Mouse (Mus musculus): ENCODE results near the gene Slc3a2. TPM values are rescaled to one million over a fixed set of nuclear protein-coding genes. Genes with fewer than 3 reads are reported as not detected.

The Slc3a2 gene
- polyA plus RNA-seq, 1 experiment from 2014 or later: 135 TPM

GRCm38 (mm10) chr19:8683627-8684026 lies 39.5 kb downstream of the Slc3a2 start:
- Histone ChIP-seq H3K4me2 (ENCODE audit: low read depth) (no peak overlapping the region), H3K9me3 (ENCODE audit: control insufficient read depth, low read length) (no peaks in the 10 kb centered on the region), H3K36me3 (ENCODE audit: control insufficient read depth, insufficient read depth, low read length) (no peaks in the 10 kb centered on the region), H3K27me3 (ENCODE audit: control insufficient read depth, insufficient read depth, low read length) (no peaks in the 10 kb centered on the region), H3K4me1 (ENCODE audit: control insufficient read depth, insufficient read depth, low read length) (peaks cover 4% of the 10 kb centered on the region; the same call in 1 of the 2 replicates), H3K4me3 (ENCODE audit: low read depth, low read length) (no peak overlapping the region), H3K27ac (ENCODE audit: low read depth, low read length) (no peak overlapping the region), H3K9ac (ENCODE audit: low read length) (no peak overlapping the region)
- ATAC-seq (ENCODE audit: insufficient read depth, low FRiP score, low TSS enrichment) (no peak), DNase-seq (ENCODE audit: low spot score) (no peak)
- 67% methylated on average over 2 of the region's 2 CpGs for WGBS

GRCm38 (mm10) chr19:8682996-8683395 lies 40.2 kb downstream of the Slc3a2 start:
- Histone ChIP-seq H3K4me1 (ENCODE audit: control insufficient read depth, insufficient read depth, low read length) (peaks cover 4% of the 10 kb centered on the region; the same call in 1 of the 2 replicates), H3K4me3 (ENCODE audit: low read depth, low read length) (no peak overlapping the region), H3K36me3 (ENCODE audit: control insufficient read depth, insufficient read depth, low read length) (no peaks in the 10 kb centered on the region), H3K4me2 (ENCODE audit: low read depth) (no peak overlapping the region), H3K9ac (ENCODE audit: low read length) (no peak overlapping the region), H3K27ac (ENCODE audit: low read depth, low read length) (no peak overlapping the region), H3K9me3 (ENCODE audit: control insufficient read depth, low read length) (no peaks in the 10 kb centered on the region), H3K27me3 (ENCODE audit: control insufficient read depth, insufficient read depth, low read length) (no peaks in the 10 kb centered on the region)
- ATAC-seq (ENCODE audit: insufficient read depth, low FRiP score, low TSS enrichment) (peak; percentile 53; the same call in 1 of the 2 replicates), DNase-seq (ENCODE audit: low spot score) (peak; percentile 82)
- WGBS: 4% methylated on average over 3 of the region's 3 CpGs

GRCm38 (mm10) chr19:8681633-8682362 lies 41.4 kb downstream of the Slc3a2 start:
- Histone ChIP-seq H3K4me2 (ENCODE audit: low read depth) (no peak overlapping the region), H3K27ac (ENCODE audit: low read depth, low read length) (no peak overlapping the region), H3K9ac (ENCODE audit: low read length) (no peak overlapping the region), H3K27me3 (ENCODE audit: control insufficient read depth, insufficient read depth, low read length) (no peaks in the 10 kb centered on the region), H3K9me3 (ENCODE audit: control insufficient read depth, low read length) (no peaks in the 10 kb centered on the region), H3K36me3 (ENCODE audit: control insufficient read depth, insufficient read depth, low read length) (no peaks in the 10 kb centered on the region), H3K4me3 (ENCODE audit: low read depth, low read length) (no peak overlapping the region), H3K4me1 (ENCODE audit: control insufficient read depth, insufficient read depth, low read length) (peaks cover 4% of the 10 kb centered on the region; the same call in 1 of the 2 replicates)
- ATAC-seq (ENCODE audit: insufficient read depth, low FRiP score, low TSS enrichment): no peak
- 88% methylated on average over 4 of the region's 4 CpGs for WGBS
- no peak for DNase-seq (ENCODE audit: low spot score)

GRCm38 (mm10) chr19:8679031-8679779 lies 44.0 kb downstream of the Slc3a2 start:
- ATAC-seq (ENCODE audit: insufficient read depth, low FRiP score, low TSS enrichment) (no peak), DNase-seq (ENCODE audit: low spot score) (no peak)
- no peak overlapping the region for H3K27ac ChIP-seq (ENCODE audit: low read depth, low read length)

GRCm38 (mm10) chr19:8673336-8674063 lies 49.7 kb downstream of the Slc3a2 start:
- WGBS: 72% methylated on average over 9 of the region's 9 CpGs
- no peaks in the 10 kb centered on the region for H3K36me3 ChIP-seq (ENCODE audit: control insufficient read depth, insufficient read depth, low read length)

More at GRCm38 (mm10) chr19:8679031-8679779, 44.0 kb downstream of the Slc3a2 start:
- Histone ChIP-seq H3K4me1 (ENCODE audit: control insufficient read depth, insufficient read depth, low read length) (peaks cover 4% of the 10 kb centered on the region; the same call in 1 of the 2 replicates), H3K36me3 (ENCODE audit: control insufficient read depth, insufficient read depth, low read length) (no peaks in the 10 kb centered on the region), H3K4me3 (ENCODE audit: low read depth, low read length) (no peak overlapping the region), H3K4me2 (ENCODE audit: low read depth) (no peak overlapping the region), H3K9me3 (ENCODE audit: control insufficient read depth, low read length) (no peaks in the 10 kb centered on the region), H3K9ac (ENCODE audit: low read length) (no peak overlapping the region), H3K27me3 (ENCODE audit: control insufficient read depth, insufficient read depth, low read length) (no peaks in the 10 kb centered on the region)
- whole genome bisulfite sequencing: 29% methylated on average over 18 of the region's 18 CpGs

GRCm38 (mm10) chr19:8672859-8673258 lies 50.3 kb downstream of the Slc3a2 start:
- H3K27ac ChIP-seq (ENCODE audit: low read depth, low read length): no peak overlapping the region
- 93% methylated on average over 3 of the region's 3 CpGs for WGBS
- H3K27me3 ChIP-seq (ENCODE audit: control insufficient read depth, insufficient read depth, low read length): no peaks in the 10 kb centered on the region
- DNase-seq (ENCODE audit: low spot score) (no peak), ATAC-seq (ENCODE audit: insufficient read depth, low FRiP score, low TSS enrichment) (no peak)
- H3K4me3 ChIP-seq (ENCODE audit: low read depth, low read length): no peak overlapping the region
- no peaks in the 10 kb centered on the region for H3K4me1 ChIP-seq (ENCODE audit: control insufficient read depth, insufficient read depth, low read length)
- H3K9ac ChIP-seq (ENCODE audit: low read length): no peak overlapping the region
- H3K9me3 ChIP-seq (ENCODE audit: control insufficient read depth, low read length): no peaks in the 10 kb centered on the region
- H3K4me2 ChIP-seq (ENCODE audit: low read depth): no peak overlapping the region
- no peaks in the 10 kb centered on the region for H3K36me3 ChIP-seq (ENCODE audit: control insufficient read depth, insufficient read depth, low read length)

More at GRCm38 (mm10) chr19:8673336-8674063, 49.7 kb downstream of the Slc3a2 start:
- no peaks in the 10 kb centered on the region for H3K9me3 ChIP-seq (ENCODE audit: control insufficient read depth, low read length)
- H3K4me3 ChIP-seq (ENCODE audit: low read depth, low read length): no peak overlapping the region
- no peak overlapping the region for H3K4me2 ChIP-seq (ENCODE audit: low read depth)
- no peaks in the 10 kb centered on the region for H3K4me1 ChIP-seq (ENCODE audit: control insufficient read depth, insufficient read depth, low read length)
- ATAC-seq (ENCODE audit: insufficient read depth, low FRiP score, low TSS enrichment): no peak
- no peak for DNase-seq (ENCODE audit: low spot score)
- no peak overlapping the region for H3K9ac ChIP-seq (ENCODE audit: low read length)
- no peaks in the 10 kb centered on the region for H3K27me3 ChIP-seq (ENCODE audit: control insufficient read depth, insufficient read depth, low read length)
- H3K27ac ChIP-seq (ENCODE audit: low read depth, low read length): no peak overlapping the region

GRCm38 (mm10) chr19:8665746-8666145 lies 57.4 kb downstream of the Slc3a2 start:
- 76% methylated on average over 5 of the region's 5 CpGs for whole genome bisulfite sequencing
- H3K27ac ChIP-seq (ENCODE audit: low read depth, low read length): no peak overlapping the region

GRCm38 (mm10) chr19:8664859-8665258 lies 58.3 kb downstream of the Slc3a2 start:
- H3K27me3 ChIP-seq (ENCODE audit: control insufficient read depth, insufficient read depth, low read length): peaks cover 3% of the 10 kb centered on the region; the same call in 1 of the 2 replicates
- ATAC-seq (ENCODE audit: insufficient read depth, low FRiP score, low TSS enrichment) (no peak), DNase-seq (ENCODE audit: low spot score) (no peak)
- H3K27ac ChIP-seq (ENCODE audit: low read depth, low read length): no peak overlapping the region
- no peak overlapping the region for H3K4me2 ChIP-seq (ENCODE audit: low read depth)
- H3K36me3 ChIP-seq (ENCODE audit: control insufficient read depth, insufficient read depth, low read length): no peaks in the 10 kb centered on the region
- H3K9ac ChIP-seq (ENCODE audit: low read length): no peak overlapping the region
- no peak overlapping the region for H3K4me3 ChIP-seq (ENCODE audit: low read depth, low read length)
- no peaks in the 10 kb centered on the region for H3K4me1 ChIP-seq (ENCODE audit: control insufficient read depth, insufficient read depth, low read length)
- 97% methylated on average over 3 of the region's 3 CpGs for WGBS
- H3K9me3 ChIP-seq (ENCODE audit: control insufficient read depth, low read length): no peaks in the 10 kb centered on the region

More at GRCm38 (mm10) chr19:8665746-8666145, 57.4 kb downstream of the Slc3a2 start:
- no peak for ATAC-seq (ENCODE audit: insufficient read depth, low FRiP score, low TSS enrichment)
- no peak for DNase-seq (ENCODE audit: low spot score)
- no peaks in the 10 kb centered on the region for H3K4me1 ChIP-seq (ENCODE audit: control insufficient read depth, insufficient read depth, low read length)
- H3K9me3 ChIP-seq (ENCODE audit: control insufficient read depth, low read length): no peaks in the 10 kb centered on the region
- peaks cover 3% of the 10 kb centered on the region; the same call in 1 of the 2 replicates for H3K27me3 ChIP-seq (ENCODE audit: control insufficient read depth, insufficient read depth, low read length)
- no peak overlapping the region for H3K9ac ChIP-seq (ENCODE audit: low read length)
- no peak overlapping the region for H3K4me2 ChIP-seq (ENCODE audit: low read depth)
- H3K4me3 ChIP-seq (ENCODE audit: low read depth, low read length): no peak overlapping the region
- H3K36me3 ChIP-seq (ENCODE audit: control insufficient read depth, insufficient read depth, low read length): no peaks in the 10 kb centered on the region
